Mouse (Mus musculus): ENCODE measurements around the gene Stxbp6.

GRCm38 (mm10) chr12:44925901-44926300, 148.6 kb downstream of the Stxbp6 start:
- no peak for TF ChIP-seq E2F4 (IDR thresholded peaks at IDR 0.05; ENCODE audit: insufficient read depth)
- TF ChIP-seq POLR2A (IDR thresholded peaks at IDR 0.05; ENCODE audit: insufficient read length, low read depth) = no peak
- TF ChIP-seq MYOD1 (IDR thresholded peaks at IDR 0.05; ENCODE audit: control insufficient read depth in 1 of 3, insufficient read length in 2 of 3, low read depth in 2 of 3) = no peak
- TF ChIP-seq MAX (IDR thresholded peaks at IDR 0.05; ENCODE audit: low read depth) = no peak
- TF ChIP-seq TCF12 (IDR thresholded peaks at IDR 0.05; ENCODE audit: insufficient read depth, poor library complexity, severe bottlenecking) = no peak
